Mouse (Mus musculus) layer of hippocampus, postnatal 36 days (tissue): ENCODE results near the gene Bzw2. TPM values are rescaled to one million over a fixed set of nuclear protein-coding genes. Genes with fewer than 3 reads are reported as not detected.
"Not testable (repeated sequence)": the region's sequence is repeated elsewhere in the genome, so short reads cannot be mapped to it uniquely, and the experiment has no call there.

ENCODE experiments used
- DNase-seq, 2 experiments: peaks; one replicate each; pipeline ENCODE4 v3.0.0; 2022
- total RNA-seq, 2 experiments: library from RNA; stranded (reverse); gene quantifications; 2 replicates each; pipeline ENCODE4 v1.2.3; 2021

Bzw2 gene
- 10 to 100 TPM; 57.7 to 58.8 TPM for total RNA-seq

DNA sequence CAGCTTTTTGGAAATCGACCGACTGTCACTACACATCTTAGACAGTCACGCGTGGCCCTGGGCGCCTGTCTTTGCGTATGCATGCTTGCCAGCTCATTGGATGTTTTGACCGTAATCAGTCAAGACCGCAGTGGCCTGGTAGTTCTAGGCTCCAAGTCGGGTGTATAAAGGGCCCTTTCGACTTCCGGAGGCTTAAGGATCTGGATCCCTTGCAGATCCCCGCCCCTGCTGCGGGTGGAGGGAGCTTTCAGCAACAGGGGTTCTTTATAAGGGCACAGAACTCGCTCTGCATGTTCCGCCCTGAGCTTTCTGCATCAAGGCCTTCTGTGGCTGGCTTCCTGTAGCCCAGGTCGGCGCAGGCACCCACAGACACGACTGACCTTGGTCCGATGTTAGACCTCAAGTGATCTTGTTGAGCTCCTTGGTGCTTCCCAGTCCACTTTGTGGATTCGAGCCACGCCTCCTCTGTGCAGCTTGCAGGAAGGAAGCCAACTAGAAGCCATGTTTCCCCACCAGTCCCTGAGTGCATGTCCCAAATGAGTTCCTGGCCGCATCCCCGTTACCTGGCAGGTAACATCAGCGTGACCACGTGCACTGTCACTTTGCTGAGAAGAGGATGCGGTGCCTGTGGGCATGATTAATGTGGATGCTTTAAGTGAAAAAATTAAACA is at the start of gene Bzw2:
Gene Bzw2 (minus strand): TSS at position 443 of the 671 bp plus-strand sequence.
- peak; percentile 62 to 63 for DNase-seq

DNA sequence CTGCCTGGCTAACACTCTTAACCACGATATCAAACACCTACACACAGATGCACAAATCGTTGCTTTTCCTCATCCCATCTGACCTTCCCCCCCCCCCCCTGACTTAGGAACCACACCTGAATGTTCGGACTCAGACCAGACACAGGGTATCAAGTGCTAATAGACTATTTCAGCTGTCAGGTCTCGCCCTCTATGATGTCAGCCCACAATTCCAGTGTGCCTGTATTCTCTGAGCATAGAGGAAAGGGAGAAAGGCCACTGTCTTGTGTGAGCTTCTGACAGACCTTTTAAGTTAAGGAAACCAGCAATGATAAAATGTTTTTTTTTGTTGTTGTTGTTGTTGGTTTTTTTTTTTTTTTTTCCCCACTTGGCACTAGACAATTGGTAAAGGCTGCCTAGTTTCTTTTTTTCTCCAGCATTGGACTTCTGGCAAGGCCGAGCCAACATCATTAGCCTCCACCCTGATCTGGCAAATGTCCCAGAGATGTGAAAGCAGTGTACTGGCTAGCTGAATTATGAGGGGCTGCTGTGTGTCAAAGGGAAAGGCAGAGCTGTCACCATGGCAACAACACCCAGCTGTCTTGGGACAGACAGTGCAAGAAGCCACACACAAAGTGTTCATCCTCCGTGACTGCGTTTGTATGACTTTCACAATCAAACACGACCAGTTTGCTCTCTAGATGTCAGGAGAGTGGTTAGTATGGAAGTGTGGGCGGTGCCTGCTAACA is 49.4 kb upstream of the Bzw2 start:
- DNase-seq, result peak; percentile 37 to 44

DNA sequence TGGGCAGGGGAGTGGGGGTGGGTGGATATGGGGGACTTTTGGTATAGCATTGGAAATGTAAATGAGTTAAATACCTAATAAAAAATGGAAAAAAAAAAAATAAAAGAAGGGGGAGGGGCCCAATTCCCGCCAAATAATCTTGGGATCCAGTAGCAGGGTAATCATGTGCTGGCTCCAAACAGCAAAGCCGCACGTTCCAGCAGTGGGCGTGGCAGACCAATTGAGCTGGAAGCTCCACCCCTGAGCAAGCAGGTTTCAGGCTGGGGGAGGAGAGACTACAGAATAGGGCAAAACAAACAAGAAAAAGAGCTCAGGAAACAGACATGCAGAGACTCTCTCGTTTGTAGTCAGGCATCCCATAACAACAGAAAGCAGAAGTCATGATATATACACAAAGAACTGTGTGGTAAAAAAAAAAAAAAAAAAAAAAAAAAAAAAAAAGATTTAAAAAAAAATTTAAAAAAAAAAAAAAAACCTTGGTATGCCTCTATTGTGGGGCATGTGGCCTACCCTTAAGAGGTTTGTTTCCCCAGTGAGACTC is 47.8 kb upstream of the Bzw2 start:
- DNase-seq, result not testable (repeated sequence)

DNA sequence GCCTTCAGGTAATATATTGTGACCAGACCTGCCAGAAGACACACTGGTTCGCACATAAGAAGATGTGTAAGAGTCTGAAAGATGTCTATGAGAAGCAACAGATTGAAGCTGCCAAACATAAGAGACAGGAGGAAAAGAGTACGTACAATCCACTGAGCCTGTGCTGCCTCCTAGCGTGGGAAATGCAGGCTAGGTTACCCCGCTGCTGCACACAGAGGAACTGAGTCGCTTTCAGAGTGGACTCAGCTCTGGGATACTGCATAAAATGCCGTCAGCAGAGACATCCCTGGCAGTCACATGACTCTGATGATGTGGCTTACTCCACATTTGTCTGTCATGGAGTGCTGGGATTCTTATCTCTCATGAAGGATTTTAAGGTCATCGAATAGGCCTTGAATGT is 37.1 kb upstream of the Bzw2 start:
- no peak for DNase-seq

DNA sequence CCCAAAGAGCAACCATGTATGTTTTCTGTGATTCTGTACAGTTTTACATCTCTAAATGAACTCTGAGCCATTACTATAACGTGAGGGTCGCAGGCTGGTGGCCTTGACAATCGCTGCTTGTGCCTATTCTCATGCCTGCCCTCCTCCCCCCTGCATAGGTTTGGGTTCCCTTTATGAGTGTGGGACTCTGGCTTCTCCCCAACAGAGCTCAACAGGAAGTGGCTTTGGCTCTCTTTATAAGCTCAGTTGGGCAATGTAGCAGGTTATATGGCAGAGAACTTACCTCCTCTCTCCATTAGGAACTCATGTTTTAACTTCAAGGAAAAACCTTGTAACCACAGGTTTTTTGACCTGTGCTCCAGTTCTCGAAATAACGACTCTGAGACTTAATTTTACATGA is 32.5 kb upstream of the Bzw2 start:
- no peak for DNase-seq

DNA sequence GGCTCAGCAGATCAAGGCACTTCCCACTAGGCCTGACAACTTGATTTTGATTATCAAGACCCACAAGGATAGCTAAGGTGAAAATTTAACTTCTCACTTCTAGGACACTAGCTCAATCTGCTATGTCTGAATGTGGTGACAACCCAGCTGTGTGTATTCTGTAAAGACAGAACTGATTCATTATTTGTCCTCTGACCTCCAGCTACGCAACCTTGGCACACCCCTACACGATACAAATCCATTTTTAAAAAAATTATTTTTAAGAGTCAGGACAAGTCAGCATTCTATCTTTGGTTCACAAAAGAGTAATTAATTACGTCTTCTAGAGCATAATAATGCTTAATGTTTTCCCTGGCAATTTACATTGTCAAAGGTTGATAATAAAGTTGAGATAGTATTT is 31.7 kb upstream of the Bzw2 start:
- no peak for DNase-seq

DNA sequence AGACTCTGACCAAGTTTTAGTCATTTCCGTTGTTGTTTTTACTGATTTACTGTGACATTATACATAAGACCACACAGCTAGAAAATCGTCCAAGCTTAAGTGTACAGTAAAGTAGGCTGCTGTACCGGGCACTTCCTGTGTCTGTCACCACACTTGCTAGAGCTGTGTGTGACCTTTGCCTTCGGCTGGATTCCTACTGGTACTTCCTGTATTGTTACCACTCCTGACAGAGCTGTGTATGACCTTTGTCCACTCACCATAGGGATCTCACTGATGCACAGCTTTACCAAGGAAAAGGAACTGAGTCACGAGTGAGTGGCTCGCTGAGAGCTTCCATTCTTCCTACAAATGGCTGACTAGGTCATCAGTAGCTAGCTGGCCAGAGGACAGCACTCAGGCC is 29.2 kb upstream of the Bzw2 start:
- DNase-seq, result no peak

DNA sequence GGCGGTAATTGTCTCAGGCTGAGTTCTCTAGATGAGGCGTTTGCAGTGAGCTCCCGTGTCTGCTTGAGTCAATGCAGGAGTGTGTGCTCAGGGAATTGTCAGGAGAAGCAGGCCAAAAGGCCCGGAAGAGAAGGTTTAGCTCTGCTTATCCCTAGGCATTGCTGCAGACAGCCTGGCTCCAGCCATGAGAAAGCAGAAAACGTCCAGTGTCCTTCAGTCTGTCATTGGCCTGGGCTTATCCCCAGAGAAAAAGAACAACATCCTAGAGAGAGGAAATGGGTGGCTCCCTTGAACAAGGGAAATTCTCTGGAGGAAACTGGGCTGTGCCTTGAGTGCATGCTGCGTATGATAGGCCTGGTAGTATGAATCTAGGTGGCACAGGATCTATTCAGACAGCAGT is 24.7 kb upstream of the Bzw2 start:
- no peak for DNase-seq

DNA sequence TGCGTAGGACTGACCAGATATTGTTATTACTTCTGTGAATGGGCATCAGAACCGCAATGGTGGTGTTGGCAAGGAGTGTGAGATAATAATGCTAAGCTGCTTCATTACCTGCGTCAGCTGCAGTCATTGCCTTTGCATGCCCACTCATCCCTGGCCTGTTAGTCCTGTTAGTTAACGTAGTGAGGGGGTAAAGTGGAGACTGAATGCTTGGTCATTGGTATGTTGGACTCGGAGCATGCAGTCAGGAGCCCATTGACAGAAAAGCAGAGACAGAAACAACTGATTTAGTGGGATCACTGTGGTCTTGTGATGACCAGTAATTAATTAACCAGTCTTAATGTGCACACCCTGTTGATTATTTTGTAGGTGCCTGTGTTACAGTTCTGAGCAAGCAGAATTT is 19.3 kb upstream of the Bzw2 start:
- no peak for DNase-seq

DNA sequence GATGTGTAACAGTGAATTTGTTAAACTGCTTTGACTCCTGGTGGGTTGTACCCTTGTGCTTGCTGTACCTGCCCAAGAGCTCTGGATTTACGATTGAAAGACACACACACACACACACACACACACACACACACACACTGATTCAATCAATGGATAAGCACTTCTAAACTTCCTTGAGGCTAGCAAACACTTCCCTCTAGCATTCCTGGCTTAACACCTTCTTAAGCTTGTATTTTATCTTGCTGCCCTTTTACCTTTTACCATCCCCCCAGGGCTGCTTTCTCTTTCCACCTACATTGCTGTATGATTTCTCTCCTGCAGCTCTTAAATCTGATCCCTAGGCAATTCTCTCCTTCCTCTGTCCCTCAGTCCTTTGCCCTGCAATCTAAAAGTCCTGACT is 7.4 kb upstream of the Bzw2 start:
- DNase-seq, result no peak

DNA sequence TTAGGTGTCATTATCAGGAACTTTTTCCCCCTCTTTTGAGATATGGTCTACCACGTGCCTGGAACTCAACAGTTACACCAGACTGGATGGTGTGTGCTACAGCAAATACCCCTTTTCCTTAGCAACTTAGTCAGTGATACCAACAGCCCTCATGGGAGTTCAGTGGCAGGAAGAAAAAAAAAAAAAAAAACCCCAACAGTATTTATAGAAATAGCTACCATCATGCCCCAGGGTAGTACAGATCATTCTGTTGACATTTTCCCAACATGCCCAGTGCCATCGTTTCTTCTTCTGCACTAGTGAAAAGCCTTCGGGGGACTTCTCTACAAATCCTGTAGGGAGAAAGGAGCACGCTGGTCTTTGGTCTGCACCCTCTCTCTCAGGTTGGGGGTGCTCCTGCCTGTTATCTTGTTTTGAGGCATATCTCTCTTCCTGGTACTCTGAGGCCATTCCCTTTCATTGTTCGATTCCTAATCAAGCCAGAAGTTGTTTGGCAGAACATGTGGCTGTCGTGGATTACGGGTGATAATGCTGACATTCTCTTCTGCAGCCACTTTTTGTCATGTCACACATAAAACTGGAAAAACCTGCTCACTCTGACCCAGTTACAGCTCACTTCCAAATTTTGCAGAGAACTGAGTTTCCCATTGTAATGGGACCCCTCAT is 6.4 kb upstream of the Bzw2 start:
- no peak for DNase-seq

DNA sequence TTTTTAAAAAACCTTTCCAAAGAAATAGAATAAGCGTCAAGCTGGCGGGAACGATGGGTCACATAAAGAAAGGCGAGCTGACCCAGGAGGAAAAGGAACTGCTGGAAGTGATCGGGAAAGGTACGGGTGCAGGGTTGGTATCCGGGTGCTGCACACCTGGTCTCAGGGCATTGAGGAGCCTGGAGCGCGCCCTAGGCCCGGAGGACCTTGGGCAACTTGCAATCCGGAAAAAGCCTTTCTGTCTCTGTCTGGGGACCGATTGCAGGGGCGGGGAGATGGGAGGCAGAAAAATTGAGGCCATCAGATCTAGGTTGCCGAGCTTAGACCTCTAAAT is 609 bp downstream of the Bzw2 start:
- peak in 1 of 2 experiments; percentile 48 for DNase-seq

DNA sequence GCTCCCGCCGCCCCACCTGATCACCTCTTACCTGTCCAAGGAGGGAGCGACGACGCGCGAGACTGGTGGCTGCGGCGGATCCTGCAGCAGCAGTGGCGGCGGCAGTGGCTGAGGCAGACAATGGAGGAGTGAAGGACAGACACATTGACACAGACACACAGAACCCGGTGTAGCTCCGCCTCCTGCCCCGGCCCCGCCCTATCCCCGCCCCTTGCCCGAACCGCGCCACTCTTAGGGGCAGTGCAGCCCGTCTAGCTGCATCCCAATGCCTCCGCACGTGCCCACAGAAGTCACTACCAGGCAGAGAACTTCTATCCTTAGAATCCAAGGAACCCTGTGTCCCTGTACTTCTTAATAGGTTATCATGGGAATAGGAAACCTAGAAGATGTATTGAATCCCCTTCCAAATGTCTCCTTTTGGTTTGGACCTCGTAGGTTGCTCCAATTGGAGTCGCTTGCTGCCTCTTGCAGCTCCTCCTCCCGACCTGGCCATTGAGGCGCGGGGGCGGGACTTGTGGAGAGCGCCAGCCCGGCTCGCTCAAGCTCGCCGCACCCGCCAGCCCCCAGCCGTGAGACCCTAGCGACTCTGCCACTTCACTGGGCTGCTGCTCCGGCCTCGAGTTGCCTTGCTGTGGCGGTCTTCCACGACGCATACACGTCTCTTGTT is 1.1 kb downstream of the Bzw2 start, which contains the start of gene Ankmy2:
Gene Ankmy2 (plus strand): TSS at position 478 of the 667 bp plus-strand sequence.
- peak; percentile 86 to 88 for DNase-seq

DNA sequence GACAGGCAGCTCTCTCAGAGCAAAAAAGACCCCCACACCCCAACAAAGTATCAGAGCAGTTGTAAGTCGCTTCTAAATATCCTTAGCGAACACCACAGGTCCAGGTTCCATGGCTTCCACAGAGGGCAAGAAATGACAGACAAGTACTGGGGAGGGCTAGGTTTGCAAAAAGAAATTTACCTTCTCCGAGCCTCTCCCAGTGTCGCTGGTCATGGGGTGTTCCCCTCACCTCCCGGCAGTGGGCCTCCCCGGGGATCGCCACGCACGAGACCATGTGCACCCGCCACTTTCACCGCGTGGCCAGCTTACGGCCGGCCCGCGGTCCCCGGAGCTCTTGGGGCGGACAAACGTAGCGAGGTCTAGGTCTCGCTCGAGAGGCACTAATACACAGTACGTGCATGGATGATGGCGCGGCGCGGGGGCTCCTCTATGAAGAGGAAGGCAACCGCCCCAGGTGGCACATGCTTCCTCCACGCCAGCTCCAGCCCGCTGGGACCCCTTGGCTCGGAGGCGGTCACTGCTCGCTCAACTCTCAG is 1.7 kb downstream of the Bzw2 start:
- DNase-seq, result no peak

DNA sequence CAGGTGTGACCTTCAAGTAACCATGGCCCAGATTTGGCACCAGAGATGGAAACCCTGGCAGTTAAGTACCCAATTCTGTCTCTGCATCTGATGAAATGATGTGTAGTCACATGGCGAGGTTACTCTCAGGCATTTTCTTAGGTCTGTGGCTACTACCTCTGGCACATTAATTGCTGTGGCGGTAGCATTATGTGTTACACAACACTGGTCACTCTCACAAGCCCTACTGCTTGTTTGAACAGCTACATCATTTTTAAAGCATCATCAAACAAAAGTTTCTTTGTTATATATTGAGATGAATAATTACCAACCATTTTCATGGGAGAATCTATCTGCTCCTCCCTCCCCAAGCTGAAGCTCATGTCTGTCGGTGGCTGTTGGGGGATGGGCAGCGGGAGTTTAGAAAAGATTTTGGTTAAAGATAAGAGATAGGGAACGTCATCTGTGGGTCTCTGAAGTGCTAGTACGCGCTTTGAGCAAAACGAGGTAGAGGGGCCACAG is 2.7 kb downstream of the Bzw2 start:
- DNase-seq, result peak in 1 of 2 experiments; percentile 34

DNA sequence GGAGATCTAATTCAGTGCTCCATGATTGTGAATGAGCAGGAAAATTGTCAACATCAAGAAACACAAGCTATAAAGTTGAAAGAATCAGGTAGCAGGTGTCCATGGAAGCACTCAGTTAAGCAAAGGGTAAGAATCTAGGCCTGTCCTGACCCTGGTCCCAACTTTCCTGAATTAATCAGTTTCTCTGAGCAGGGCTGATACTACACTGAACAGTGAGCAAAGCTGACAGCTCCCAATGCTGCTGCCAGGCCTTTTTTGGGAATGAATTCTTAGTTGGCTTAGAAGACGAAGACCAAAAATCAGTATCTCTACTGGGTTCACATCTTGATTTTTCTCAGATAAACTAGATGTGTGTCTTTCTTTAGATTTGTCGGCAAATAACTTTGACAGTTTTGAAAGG is 7.1 kb downstream of the Bzw2 start:
- no peak for DNase-seq

DNA sequence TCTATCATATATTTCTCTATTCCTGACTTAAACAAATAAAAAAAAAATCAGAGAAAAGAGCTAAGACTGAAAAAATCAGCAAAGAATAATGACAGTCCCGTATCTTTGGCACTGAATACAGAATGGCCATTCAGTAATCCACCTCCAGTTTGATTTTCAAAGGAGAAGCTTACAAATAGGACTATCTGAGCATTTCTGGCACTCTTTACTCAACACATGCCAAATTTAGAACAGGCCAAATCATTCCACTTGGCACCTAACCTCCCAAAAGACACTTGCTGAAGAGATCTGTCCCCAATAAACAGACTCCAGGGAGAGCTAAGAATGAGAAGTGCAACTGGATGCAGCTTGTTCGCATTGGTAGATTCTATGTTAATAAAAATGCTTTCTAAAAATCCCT is 7.6 kb downstream of the Bzw2 start:
- DNase-seq, result no peak

DNA sequence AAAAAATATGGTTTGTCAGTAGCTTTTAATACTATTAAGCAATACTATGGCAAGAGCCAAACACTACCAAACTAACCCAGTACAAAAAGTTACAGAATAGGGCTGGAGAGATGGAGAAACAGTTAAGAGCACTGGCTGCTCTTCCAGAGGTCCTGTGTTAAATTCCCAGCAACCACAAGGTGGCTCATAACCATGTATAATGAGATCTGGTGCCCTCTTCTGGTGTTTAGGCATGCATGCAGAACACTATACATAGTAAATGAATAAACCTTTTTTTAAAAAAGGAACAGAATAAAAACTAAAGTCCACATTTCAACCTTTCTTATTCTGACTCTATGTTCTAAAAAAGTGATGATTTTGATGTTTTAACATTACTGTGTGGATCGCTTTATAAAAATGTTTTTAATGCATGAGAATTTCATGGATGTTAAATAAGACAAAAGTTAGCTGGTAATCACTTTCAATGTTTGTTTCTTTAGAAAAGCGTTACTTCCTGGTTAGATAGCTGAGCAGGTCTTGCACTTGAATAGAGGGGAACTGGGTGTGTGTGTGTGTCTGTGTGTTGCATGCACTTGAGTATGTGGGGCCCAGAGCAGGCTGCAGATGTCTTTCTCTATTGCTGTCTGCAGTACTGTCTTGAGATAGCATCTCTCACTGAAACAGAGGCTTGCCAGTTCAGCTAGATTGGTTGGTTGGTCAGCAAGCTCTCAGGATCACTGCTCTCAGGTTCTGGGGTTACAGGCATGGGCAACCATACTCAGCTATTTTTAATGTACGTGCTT is 11.5 kb downstream of the Bzw2 start:
- DNase-seq, result no peak

DNA sequence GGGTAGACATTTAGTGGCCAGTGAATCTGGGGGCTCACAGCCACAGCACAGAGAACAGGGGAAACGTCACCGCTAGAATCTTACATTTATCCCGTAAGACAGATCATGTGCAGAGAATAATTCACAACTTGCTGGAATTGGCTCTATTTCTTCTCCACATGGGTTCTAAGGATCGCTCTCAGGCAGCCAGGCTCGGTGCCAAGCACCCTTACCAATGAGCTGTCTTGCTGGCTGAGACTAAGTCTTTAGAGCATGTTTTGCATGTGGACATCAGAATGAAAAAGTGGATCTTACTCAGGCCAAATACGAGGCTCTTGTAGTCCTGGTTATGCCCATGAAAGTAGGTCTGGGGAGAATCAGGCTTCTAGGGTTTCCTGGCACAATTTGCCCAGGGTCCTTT is 17.5 kb downstream of the Bzw2 start:
- no peak for DNase-seq

DNA sequence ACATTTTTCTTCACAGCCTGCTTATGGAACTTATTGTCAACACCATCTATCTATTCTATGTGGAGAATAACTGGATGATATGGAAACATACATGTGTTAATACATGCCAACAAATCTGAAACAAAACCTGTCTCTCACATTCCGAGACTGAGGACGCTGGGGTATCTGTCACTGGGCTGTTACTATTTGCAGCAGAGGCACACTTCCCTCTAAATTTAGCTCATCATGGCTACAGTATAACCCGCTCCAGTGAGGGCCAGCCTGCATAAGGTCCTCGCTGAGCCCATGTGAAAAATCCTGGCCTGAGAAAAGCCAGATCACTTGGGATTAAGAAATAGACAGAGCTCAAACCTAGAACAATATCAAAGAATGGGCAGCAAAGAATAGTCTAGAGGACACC is 20.7 kb downstream of the Bzw2 start:
- DNase-seq, result no peak

DNA sequence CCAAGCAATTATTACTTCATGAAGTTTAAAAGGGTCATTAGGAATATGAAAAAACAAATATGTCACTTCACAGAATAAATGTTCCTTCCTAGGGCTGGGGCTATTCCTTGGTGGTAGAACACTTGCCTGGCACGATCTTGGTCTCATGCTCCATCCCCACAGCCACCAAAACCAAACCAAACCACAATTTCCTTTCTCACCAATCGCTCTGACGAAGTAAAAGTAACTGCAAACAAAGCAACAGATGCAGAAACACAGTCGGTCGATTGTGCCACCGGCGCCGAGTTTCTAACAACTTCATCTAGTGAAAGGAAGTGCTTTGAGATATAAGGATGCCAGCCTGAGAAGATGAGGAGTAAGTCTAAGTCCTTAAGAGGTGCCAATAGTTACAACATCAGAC is 21.6 kb downstream of the Bzw2 start:
- no peak for DNase-seq

DNA sequence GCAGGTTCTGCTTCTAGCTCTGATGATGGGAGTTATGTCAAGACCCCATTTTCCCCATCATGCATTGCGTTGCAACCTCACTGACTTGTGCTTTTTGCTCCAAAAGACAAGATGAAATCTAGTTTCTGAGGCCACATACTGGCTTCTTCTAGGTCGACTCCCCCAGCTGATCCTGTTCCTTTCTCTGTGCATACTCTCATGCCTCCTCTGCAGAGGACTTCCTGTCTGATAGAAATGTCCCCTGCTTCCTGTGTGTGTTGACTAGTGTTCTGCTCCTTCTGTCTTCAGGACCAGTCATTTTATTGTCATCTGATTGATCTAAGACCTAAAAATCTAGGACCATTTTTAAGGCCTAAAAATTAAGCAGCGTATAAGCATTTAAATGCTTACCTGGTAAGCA is 22.5 kb downstream of the Bzw2 start:
- DNase-seq, result no peak
